Mouse (Mus musculus) forebrain, embryonic 13.5 days (tissue): Measurements from ENCODE around the gene Gnaq. TPM values are rescaled to one million over a fixed set of nuclear protein-coding genes. Genes with fewer than 3 reads are reported as not detected.
"Not testable (repeated sequence)": the region's sequence is repeated elsewhere in the genome, so short reads cannot be mapped to it uniquely, and the experiment has no call there.

ENCODE experiments used
- ATAC-seq: fragments of 200-750 bp; cut with Nextera tagmentation; 2 replicates; pipeline ENCODE4 v1.8.0; 2017
- H3K27ac ChIP-seq: fragments of 300-500 bp; sonication (generic); 2 replicates; pipeline ENCODE4 v1.5.1; 2015; ENCODE audit warnings: inconsistent platforms, mild to moderate bottlenecking, moderate library complexity
- H3K27me3 ChIP-seq: fragments of 300-500 bp; sonication (generic); 2 replicates; pipeline ENCODE4 v1.6.1; 2015; ENCODE audit warnings: mild to moderate bottlenecking, inconsistent platforms
- H3K36me3 ChIP-seq: fragments of 300-500 bp; sonication (generic); 2 replicates; pipeline ENCODE4 v1.6.1; 2015; ENCODE audit warnings: mild to moderate bottlenecking, inconsistent platforms; ENCODE audit not compliant: poor library complexity, severe bottlenecking
- H3K4me1 ChIP-seq: fragments of 300-500 bp; sonication (generic); 2 replicates; pipeline ENCODE4 v1.6.1; 2015; ENCODE audit warnings: inconsistent platforms
- H3K4me2 ChIP-seq: fragments of 300-500 bp; sonication (generic); 2 replicates; pipeline ENCODE4 v1.6.1; 2015; ENCODE audit warnings: inconsistent platforms, mild to moderate bottlenecking, moderate library complexity
- H3K4me3 ChIP-seq: fragments of 300-500 bp; sonication (generic); 2 replicates; pipeline ENCODE4 v1.5.1; 2015; ENCODE audit warnings: mild to moderate bottlenecking, inconsistent platforms
- H3K9ac ChIP-seq: fragments of 300-500 bp; sonication (generic); 2 replicates; pipeline ENCODE4 v1.6.1; 2015; ENCODE audit warnings: mild to moderate bottlenecking, inconsistent platforms
- H3K9me3 ChIP-seq: fragments of 300-500 bp; sonication (generic); replicated peaks from 2 replicates; pipeline ENCODE4 v1.6.1; 2016; ENCODE audit warnings: inconsistent platforms
- WGBS: fragments of 180-500 bp; shearing (Covaris S2); methylation state at CpG from one replicate; pipeline ENCODE4 v1.1.7; 2015; 5-methylcytosine and 5-hydroxymethylcytosine counted together
- polyA plus RNA-seq: library from polyadenylated mRNA; unstranded; fragments of >200 nt; fragmentation: Nextera tagmentation; extraction: Ambion mirVana; gene quantifications from 2 replicates; pipeline ENCODE4 v1.2.1, GENCODE M21; 2015

Gene Gnaq
- polyA plus RNA-seq, 1 experiment from 2014 or later, result 55.5 TPM

GRCm38 (mm10) chr19:16249025-16249424, 116.4 kb downstream of the Gnaq start:
- no peak overlapping the region for H3K9ac ChIP-seq
- H3K36me3 ChIP-seq, result no peaks in the 10 kb centered on the region
- no peaks in the 10 kb centered on the region for H3K9me3 ChIP-seq
- H3K27ac ChIP-seq, result no peak overlapping the region
- WGBS, result 94% methylated on average over 2 of the region's 2 CpGs
- H3K4me3 ChIP-seq, result no peak overlapping the region
- no peak for ATAC-seq
- no peaks in the 10 kb centered on the region for H3K27me3 ChIP-seq
- H3K4me1 ChIP-seq, result peaks cover 29% of the 10 kb centered on the region
- H3K4me2 ChIP-seq, result no peak overlapping the region

DNA sequence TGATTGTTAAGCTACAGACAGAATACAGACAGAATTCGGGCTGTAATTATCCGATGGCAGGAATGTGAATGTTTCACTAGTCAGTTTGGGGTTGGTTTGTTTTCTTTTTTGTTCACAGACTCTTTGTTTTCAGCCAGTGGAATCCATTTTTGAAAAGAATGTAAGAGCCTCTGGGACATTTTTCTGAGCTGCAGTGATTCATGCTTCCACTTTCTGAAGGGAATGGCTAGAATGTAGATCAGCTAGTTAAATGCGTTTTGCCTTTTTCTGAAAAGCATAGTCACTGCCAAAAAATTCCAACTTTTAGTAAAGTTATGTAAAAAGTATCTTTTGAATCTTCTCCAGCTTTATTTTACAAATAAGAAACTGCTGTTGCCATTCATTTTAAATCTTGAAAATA, 118.3 kb downstream of the Gnaq start:
- Histone ChIP-seq H3K9me3 (no peaks in the 10 kb centered on the region), H3K36me3 (no peaks in the 10 kb centered on the region), H3K4me1 (peaks cover 27% of the 10 kb centered on the region), H3K27me3 (no peaks in the 10 kb centered on the region), H3K9ac (no peak overlapping the region), H3K4me2 (no peak overlapping the region), H3K4me3 (no peak overlapping the region), H3K27ac (no peak overlapping the region)
- no peak for ATAC-seq
- 16% methylated on average over 3 of the region's 3 CpGs for WGBS

- no peak overlapping the region for H3K27ac ChIP-seq
- 57% methylated on average over 5 of the region's 5 CpGs for WGBS
- no peaks in the 10 kb centered on the region for H3K27me3 ChIP-seq
- H3K9ac ChIP-seq, result no peak overlapping the region
- ATAC-seq, result peak; percentile 61; the same call in 1 of the 2 replicates
- no peaks in the 10 kb centered on the region for H3K36me3 ChIP-seq
- H3K4me2 ChIP-seq, result no peak overlapping the region
- no peak overlapping the region for H3K4me3 ChIP-seq
- H3K4me1 ChIP-seq, result peaks cover 27% of the 10 kb centered on the region
- no peaks in the 10 kb centered on the region for H3K9me3 ChIP-seq
These were observed 119.2 kb downstream of the Gnaq start for GRCm38 (mm10) chr19:16251819-16252218.

DNA sequence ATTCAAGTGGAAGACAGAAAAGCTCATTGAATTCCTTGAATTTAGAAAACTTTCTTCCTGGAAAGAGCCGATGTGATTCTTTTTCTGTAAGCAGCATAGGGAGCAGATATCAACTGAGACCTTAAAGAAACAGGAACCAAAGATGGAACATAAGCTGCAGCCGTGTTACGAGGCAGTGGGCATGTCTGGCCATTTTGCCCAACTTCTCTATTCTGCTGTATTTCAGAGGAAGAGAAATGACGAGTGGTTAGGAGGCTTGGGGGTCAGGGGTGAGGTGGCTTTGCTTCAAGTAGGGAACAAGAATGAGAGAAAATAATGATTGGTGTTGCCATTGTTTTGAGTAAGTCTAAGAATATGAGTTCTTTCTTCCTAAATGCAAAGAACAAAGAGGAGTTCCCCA, 120.1 kb downstream of the Gnaq start:
- no peak for ATAC-seq
- Histone ChIP-seq H3K4me3 (no peak overlapping the region), H3K9me3 (no peaks in the 10 kb centered on the region), H3K27me3 (no peaks in the 10 kb centered on the region), H3K36me3 (no peaks in the 10 kb centered on the region), H3K4me1 (peaks cover 23% of the 10 kb centered on the region), H3K27ac (no peak overlapping the region), H3K9ac (no peak overlapping the region), H3K4me2 (no peak overlapping the region)
- WGBS, result 67% methylated on average over 4 of the region's 4 CpGs

- 70% methylated on average over 1 of the region's 1 CpGs for WGBS
- ATAC-seq, result no peak
- no peak overlapping the region for H3K4me2 ChIP-seq
- H3K9me3 ChIP-seq, result no peaks in the 10 kb centered on the region
- H3K4me1 ChIP-seq, result peaks cover 23% of the 10 kb centered on the region
- no peak overlapping the region for H3K9ac ChIP-seq
- no peak overlapping the region for H3K27ac ChIP-seq
- no peaks in the 10 kb centered on the region for H3K36me3 ChIP-seq
- no peak overlapping the region for H3K4me3 ChIP-seq
- no peaks in the 10 kb centered on the region for H3K27me3 ChIP-seq
These were observed 122.2 kb downstream of the Gnaq start for GRCm38 (mm10) chr19:16254881-16255280.

DNA sequence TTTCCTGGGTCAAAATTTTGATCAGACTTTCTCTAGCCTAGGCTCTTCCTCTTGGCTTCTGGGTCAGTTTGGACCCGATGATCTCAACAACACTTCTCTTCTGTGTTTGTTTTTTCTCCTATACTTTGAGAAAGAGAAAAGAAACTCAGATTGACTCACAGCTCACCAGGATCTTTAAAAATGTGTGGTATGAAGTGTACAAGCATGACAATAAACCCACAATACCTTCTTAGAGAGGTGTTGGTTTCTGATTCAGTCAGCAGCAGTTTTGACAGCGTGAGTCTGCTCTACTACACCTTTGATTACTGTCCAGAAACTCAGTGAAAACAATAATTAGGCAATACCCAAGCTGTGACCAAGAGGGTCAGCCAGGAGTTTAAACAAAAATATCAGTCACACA, 122.7 kb downstream of the Gnaq start:
- Histone ChIP-seq H3K4me2 (no peak overlapping the region), H3K27ac (no peak overlapping the region), H3K9me3 (no peaks in the 10 kb centered on the region), H3K36me3 (no peaks in the 10 kb centered on the region), H3K9ac (no peak overlapping the region), H3K4me1 (peaks cover 22% of the 10 kb centered on the region), H3K4me3 (no peak overlapping the region), H3K27me3 (no peaks in the 10 kb centered on the region)
- ATAC-seq, result no peak
- 92% methylated on average over 2 of the region's 2 CpGs for whole genome bisulfite sequencing

DNA sequence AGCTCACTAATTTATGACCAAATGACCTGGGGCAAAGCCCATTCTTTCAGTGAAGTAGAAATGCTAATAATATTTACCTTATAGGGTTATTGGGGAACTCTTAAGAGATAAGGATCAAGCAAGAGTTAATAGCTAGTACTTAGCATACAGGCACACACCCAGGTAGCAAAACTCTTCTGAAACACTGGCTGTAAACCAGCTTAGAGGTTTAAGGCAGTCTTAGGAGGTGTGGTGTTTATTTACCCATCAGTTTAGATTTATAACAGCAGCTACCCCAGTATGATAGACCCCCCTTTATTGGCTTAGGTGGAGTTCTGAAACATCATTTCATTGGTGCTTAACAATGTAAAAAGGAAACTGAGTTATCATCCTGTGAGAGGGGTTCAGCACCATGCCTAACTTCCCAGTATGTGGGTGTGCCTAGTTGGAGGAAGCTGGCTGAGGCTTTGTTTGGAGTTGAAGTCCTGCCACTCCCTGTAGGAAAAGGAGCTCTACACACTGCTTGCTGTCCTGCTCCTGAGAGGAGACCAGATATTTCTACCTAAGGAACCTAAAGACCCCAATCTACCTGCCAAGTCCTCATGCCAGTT, 126.2 kb downstream of the Gnaq start:
- no peaks in the 10 kb centered on the region for H3K27me3 ChIP-seq
- ATAC-seq, result no peak
- no peak overlapping the region for H3K9ac ChIP-seq
- no peak overlapping the region for H3K27ac ChIP-seq
- no peak overlapping the region for H3K4me2 ChIP-seq
- no peak overlapping the region for H3K4me3 ChIP-seq
- no peaks in the 10 kb centered on the region; the same call in 1 of the 2 replicates for H3K36me3 ChIP-seq
- H3K9me3 ChIP-seq, result no peaks in the 10 kb centered on the region
- H3K4me1 ChIP-seq, result no peaks in the 10 kb centered on the region

DNA sequence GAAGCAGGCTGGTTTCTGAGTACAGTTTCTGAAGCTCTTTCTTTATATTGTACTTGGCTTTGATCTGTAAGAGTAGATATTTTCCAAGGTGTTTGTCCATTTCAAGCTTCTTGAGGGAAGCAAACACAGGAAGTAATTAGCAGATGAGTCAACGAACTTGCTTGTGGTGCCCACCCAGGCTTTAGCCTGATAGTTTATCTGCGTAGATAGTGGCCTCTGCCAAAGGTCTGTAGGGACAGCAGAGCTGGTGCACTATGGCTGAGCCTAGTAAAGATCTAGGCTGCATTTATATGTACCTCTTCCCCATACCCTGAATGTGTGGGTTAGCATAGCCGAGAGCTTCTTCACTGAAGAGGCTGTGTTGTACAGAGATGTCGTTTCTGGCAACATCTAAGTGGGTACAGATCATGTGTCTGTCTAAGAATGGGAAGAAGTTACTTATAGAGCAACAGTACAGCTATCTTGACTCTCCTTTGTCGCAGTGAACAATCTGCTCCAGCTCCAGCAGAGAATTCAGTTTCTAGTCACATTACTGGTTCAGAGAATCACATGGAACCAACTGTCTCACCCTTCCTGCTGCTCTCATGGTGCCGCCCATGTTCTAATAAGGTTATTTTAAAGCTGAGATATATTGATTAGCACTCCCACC, 127.3 kb downstream of the Gnaq start:
- no peak for ATAC-seq
- no peak overlapping the region for H3K4me2 ChIP-seq
- 89% methylated on average over 6 of the region's 6 CpGs for WGBS
- H3K27me3 ChIP-seq, result no peaks in the 10 kb centered on the region
- no peak overlapping the region for H3K4me3 ChIP-seq
- no peaks in the 10 kb centered on the region; the same call in 1 of the 2 replicates for H3K36me3 ChIP-seq
- no peaks in the 10 kb centered on the region for H3K4me1 ChIP-seq
- H3K9ac ChIP-seq, result no peak overlapping the region
- no peak overlapping the region for H3K27ac ChIP-seq
- no peaks in the 10 kb centered on the region for H3K9me3 ChIP-seq

DNA sequence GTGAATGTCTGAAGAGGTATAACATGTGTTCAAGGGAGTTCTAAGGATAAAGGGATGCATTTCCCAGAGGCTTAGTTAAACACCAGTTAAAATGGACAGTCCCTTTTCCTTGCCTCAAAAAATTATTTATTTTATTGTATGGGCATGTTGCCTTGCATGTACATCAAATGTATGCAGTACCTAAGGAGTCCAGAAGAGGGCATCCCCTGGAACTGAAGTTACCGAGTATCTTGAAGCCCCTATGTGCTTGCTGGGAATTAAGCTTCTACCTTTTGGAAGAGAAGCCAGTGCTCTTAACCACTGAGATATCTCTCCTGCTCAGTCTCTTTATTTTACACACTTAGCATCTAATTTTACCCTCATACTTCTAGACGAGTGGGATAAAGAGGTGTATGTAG, 127.8 kb downstream of the Gnaq start:
- H3K36me3 ChIP-seq, result no peaks in the 10 kb centered on the region; the same call in 1 of the 2 replicates
- no peak overlapping the region for H3K9ac ChIP-seq
- H3K9me3 ChIP-seq, result no peaks in the 10 kb centered on the region
- no peaks in the 10 kb centered on the region for H3K27me3 ChIP-seq
- 75% methylated on average over 2 of the region's 2 CpGs for WGBS
- no peak overlapping the region for H3K27ac ChIP-seq
- no peak overlapping the region for H3K4me2 ChIP-seq
- ATAC-seq, result no peak
- H3K4me1 ChIP-seq, result no peaks in the 10 kb centered on the region
- no peak overlapping the region for H3K4me3 ChIP-seq

DNA sequence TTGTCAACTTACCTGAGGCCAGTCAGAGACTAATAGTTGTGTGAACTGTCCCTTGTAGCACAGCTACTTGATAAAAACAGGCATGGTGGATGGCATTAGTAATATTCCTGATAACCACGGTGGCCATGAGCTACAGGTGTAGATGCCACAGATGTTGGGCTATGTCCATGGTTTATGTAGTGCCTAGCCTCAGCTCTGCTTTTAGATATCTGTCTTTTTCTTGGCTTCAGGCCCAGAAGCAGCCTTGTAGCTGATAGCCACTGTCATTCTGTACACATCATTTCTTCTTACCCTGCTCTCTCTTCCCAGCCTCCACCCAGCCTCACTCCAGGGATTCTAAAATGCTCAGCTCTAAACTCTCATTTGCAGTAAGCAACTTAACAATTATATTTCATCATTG, 128.3 kb downstream of the Gnaq start:
- no peak overlapping the region for H3K9ac ChIP-seq
- no peaks in the 10 kb centered on the region for H3K9me3 ChIP-seq
- no peaks in the 10 kb centered on the region for H3K4me1 ChIP-seq
- H3K27me3 ChIP-seq, result no peaks in the 10 kb centered on the region
- H3K4me2 ChIP-seq, result no peak overlapping the region
- ATAC-seq, result no peak
- WGBS, result 85% methylated on average over 1 of the region's 1 CpGs
- H3K36me3 ChIP-seq, result no peaks in the 10 kb centered on the region; the same call in 1 of the 2 replicates
- no peak overlapping the region for H3K27ac ChIP-seq
- no peak overlapping the region for H3K4me3 ChIP-seq

GRCm38 (mm10) chr19:16261631-16262030, 129.0 kb downstream of the Gnaq start:
- H3K4me3 ChIP-seq, result no peak overlapping the region
- H3K9me3 ChIP-seq, result no peaks in the 10 kb centered on the region
- 92% methylated on average over 6 of the region's 6 CpGs for WGBS
- no peaks in the 10 kb centered on the region for H3K27me3 ChIP-seq
- no peak overlapping the region for H3K4me2 ChIP-seq
- no peaks in the 10 kb centered on the region for H3K4me1 ChIP-seq
- no peak for ATAC-seq
- no peak overlapping the region for H3K9ac ChIP-seq
- no peak overlapping the region; the same call in 1 of the 2 replicates for H3K27ac ChIP-seq
- no peaks in the 10 kb centered on the region; the same call in 1 of the 2 replicates for H3K36me3 ChIP-seq

- Histone ChIP-seq H3K9ac (no peak overlapping the region), H3K9me3 (no peaks in the 10 kb centered on the region), H3K27me3 (no peaks in the 10 kb centered on the region), H3K36me3 (no peaks in the 10 kb centered on the region; the same call in 1 of the 2 replicates), H3K27ac (no peak overlapping the region; the same call in 1 of the 2 replicates), H3K4me1 (no peaks in the 10 kb centered on the region), H3K4me3 (no peak overlapping the region), H3K4me2 (no peak overlapping the region)
- peak; percentile 64; the same call in 1 of the 2 replicates for ATAC-seq
- WGBS, result 92% methylated on average over 4 of the region's 4 CpGs
These were observed 129.7 kb downstream of the Gnaq start for GRCm38 (mm10) chr19:16262340-16262739.

DNA sequence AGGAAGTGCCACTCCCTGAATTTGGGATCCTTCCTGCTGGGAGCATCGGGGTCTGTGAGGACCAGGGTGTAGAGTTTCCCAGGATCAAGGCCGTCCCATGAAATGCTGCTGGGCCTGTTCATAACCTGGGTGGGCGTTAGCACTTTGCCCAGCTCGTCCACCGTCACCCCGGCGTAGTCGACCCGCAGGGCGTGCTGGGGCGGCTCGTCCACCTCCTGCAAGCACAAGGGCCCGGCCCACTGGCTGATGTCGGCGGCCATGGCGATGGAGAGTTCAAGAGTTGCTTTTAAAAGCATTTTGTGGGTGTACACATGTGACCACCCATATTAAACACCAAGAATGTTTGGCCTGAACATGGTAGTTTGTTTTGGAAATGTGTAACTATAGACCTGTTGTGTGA, 134.7 kb downstream of the Gnaq start:
- H3K4me2 ChIP-seq, H3K36me3 ChIP-seq, H3K27me3 ChIP-seq, ATAC-seq, H3K27ac ChIP-seq, H3K4me1 ChIP-seq, H3K4me3 ChIP-seq, H3K9ac ChIP-seq, H3K9me3 ChIP-seq: not testable (repeated sequence)
- over 99% methylated on average over 11 of the region's 16 CpGs for WGBS
